Mouse (Mus musculus): ENCODE measurements around the gene Slc22a17. TPM values are rescaled to one million over a fixed set of nuclear protein-coding genes. Genes with fewer than 3 reads are reported as not detected.

The Slc22a17 gene
- polyA plus RNA-seq, 1 experiment from 2014 or later = 4.1 TPM

- peak; percentile 73 for DNase-seq (ENCODE audit: low spot score)
These were observed 26.7 kb upstream of the Slc22a17 start for GRCm38 (mm10) chr14:54939434-54940175.

- no peak for DNase-seq (ENCODE audit: low spot score)
These were observed 25.7 kb upstream of the Slc22a17 start for GRCm38 (mm10) chr14:54938431-54939219.

- DNase-seq (ENCODE audit: low spot score) = no peak
These were observed 24.6 kb upstream of the Slc22a17 start for GRCm38 (mm10) chr14:54937361-54938182.

GRCm38 (mm10) chr14:54936831-54937160, 23.9 kb upstream of the Slc22a17 start:
- DNase-seq (ENCODE audit: low spot score) = no peak

- no peak for DNase-seq (ENCODE audit: low spot score)
These were observed 23.2 kb upstream of the Slc22a17 start, which contains the start of gene Cmtm5 for GRCm38 (mm10) chr14:54935904-54936830. Gene Cmtm5, plus strand, starts transcription at chr14:54936261.

GRCm38 (mm10) chr14:54932645-54933150, 19.8 kb upstream of the Slc22a17 start, which contains the start of gene Il25:
Gene Il25, plus strand, starts transcription at chr14:54932695.
- DNase-seq (ENCODE audit: low spot score) = no peak

GRCm38 (mm10) chr14:54930431-54930830, 17.5 kb upstream of the Slc22a17 start:
- no peak for DNase-seq (ENCODE audit: low spot score)

GRCm38 (mm10) chr14:54929801-54930200, 16.9 kb upstream of the Slc22a17 start:
- DNase-seq (ENCODE audit: low spot score) = no peak

- DNase-seq (ENCODE audit: low spot score) = no peak
These were observed 14.4 kb upstream of the Slc22a17 start for GRCm38 (mm10) chr14:54927296-54927695.

- no peak for DNase-seq (ENCODE audit: low spot score)
These were observed 13.6 kb upstream of the Slc22a17 start for GRCm38 (mm10) chr14:54926401-54927158.

GRCm38 (mm10) chr14:54925349-54926342, 12.7 kb upstream of the Slc22a17 start, which contains the start of gene Efs:
Gene Efs, minus strand, starts transcription at chr14:54926126.
- DNase-seq (ENCODE audit: low spot score) = no peak

GRCm38 (mm10) chr14:54924641-54925348, 11.9 kb upstream of the Slc22a17 start:
- DNase-seq (ENCODE audit: low spot score) = no peak

GRCm38 (mm10) chr14:54920076-54920685, 7.2 kb upstream of the Slc22a17 start:
- no peak for DNase-seq (ENCODE audit: low spot score)

GRCm38 (mm10) chr14:54913343-54913742, 411 bp upstream of the Slc22a17 start:
- DNase-seq (ENCODE audit: low spot score) = no peak

- DNase-seq (ENCODE audit: low spot score) = peak; percentile 20
These were observed 652 bp downstream of the Slc22a17 start for GRCm38 (mm10) chr14:54912109-54912850.

- DNase-seq (ENCODE audit: low spot score) = no peak
These were observed 4.2 kb downstream of the Slc22a17 start for GRCm38 (mm10) chr14:54908682-54909081.

Measured in thymus, postnatal 0 days (tissue).